Comparison of ENCODE assay signal across 15 mouse cellular contexts in the genomic region with DNA sequence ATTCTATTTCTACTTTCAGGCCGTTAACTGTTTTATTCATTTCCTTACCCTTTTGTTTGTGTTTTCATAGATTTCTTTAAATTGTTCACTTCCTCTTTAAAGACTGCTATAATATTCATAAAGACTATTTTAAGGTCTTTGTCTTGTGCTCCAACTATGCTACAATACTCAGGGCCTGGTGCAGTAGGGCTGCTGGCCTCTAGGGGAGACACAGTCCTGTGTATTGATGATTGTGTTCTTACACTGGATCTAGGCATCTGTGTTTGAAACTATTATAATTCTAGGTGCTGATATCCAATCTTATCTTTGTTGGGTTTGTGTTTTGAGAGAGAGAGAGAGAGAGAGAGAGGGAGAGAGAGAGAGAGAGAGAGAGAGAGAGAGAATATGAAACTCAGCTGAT.
DNase-seq lines count a peak whose midpoint lies in the region; ATAC-seq and TF ChIP-seq lines count a peak whose summit lies in the region.
"Had no signal": no experiment of that assay in that cellular context is flagged by ENCODE, and none has a peak within 500 bp of the region (broad histone marks: within the 10 kb centered on the region; RNA-seq: fewer than 3 reads in every experiment).

No protein-coding gene starts in this region.

- H3K36me3 ChIP-seq in forebrain, embryonic 14.5 days (ENCODE audit: control insufficient read depth, insufficient read depth, low read length), result no peaks in the 10 kb centered on the region
- H3K36me3 ChIP-seq in forebrain, embryonic 11.5 days (ENCODE audit: control insufficient read depth, insufficient read depth, low read length), result no peaks in the 10 kb centered on the region
- H3K36me3 ChIP-seq in lung, postnatal 0 days (ENCODE audit: insufficient read depth, low read length), result no peaks in the 10 kb centered on the region
- no peaks in the 10 kb centered on the region for H3K36me3 ChIP-seq in stomach, postnatal 0 days (ENCODE audit: control insufficient read depth, insufficient read depth, low read length)
- H3K36me3 ChIP-seq: G1E; hindbrain, embryonic 15.5 days had no signal

- no peak overlapping the region for H3K4me3 ChIP-seq in forebrain, embryonic 14.5 days (ENCODE audit: low read depth, low read length)
- no peak overlapping the region for H3K4me3 ChIP-seq in forebrain, embryonic 11.5 days (ENCODE audit: low read depth, low read length)
- H3K4me3 ChIP-seq in lung, postnatal 0 days (ENCODE audit: low read depth, low read length), result no peak overlapping the region
- no peak overlapping the region for H3K4me3 ChIP-seq in stomach, postnatal 0 days (ENCODE audit: low read depth, low read length)
- H3K4me3 ChIP-seq: hindbrain, embryonic 15.5 days had no signal

- no peaks in the 10 kb centered on the region for H3K27me3 ChIP-seq in forebrain, embryonic 14.5 days (replicated peaks; ENCODE audit: control insufficient read depth, insufficient read depth, low read length)
- H3K27me3 ChIP-seq in forebrain, embryonic 11.5 days (ENCODE audit: control insufficient read depth, insufficient read depth, low read length), result no peaks in the 10 kb centered on the region
- no peaks in the 10 kb centered on the region for H3K27me3 ChIP-seq in lung, postnatal 0 days (replicated peaks; ENCODE audit: insufficient read depth, low read length)
- no peaks in the 10 kb centered on the region for H3K27me3 ChIP-seq in stomach, postnatal 0 days (ENCODE audit: control insufficient read depth, insufficient read depth, low read length)
- H3K27me3 ChIP-seq: hindbrain, embryonic 15.5 days had no signal

- no peak for ATAC-seq in forebrain, embryonic 14.5 days
- ATAC-seq in forebrain, embryonic 11.5 days (replicated peaks; ENCODE audit: low FRiP score), result no peak
- ATAC-seq in lung, postnatal 0 days, result no peak
- no peak for ATAC-seq in stomach, postnatal 0 days (ENCODE audit: low FRiP score, low TSS enrichment)

- peak; percentile 7; the same call in 1 of the 2 replicates for TF ChIP-seq CTCF in lung, postnatal 0 days (IDR thresholded peaks at IDR 0.05)
- TF ChIP-seq CTCF in stomach, postnatal 0 days (IDR thresholded peaks at IDR 0.05; ENCODE audit: low read depth), result peak; percentile 52

- H3K4me2 ChIP-seq in forebrain, embryonic 14.5 days (ENCODE audit: low read length), result no peak overlapping the region
- no peak overlapping the region for H3K4me2 ChIP-seq in forebrain, embryonic 11.5 days (ENCODE audit: low read depth, low read length, severe bottlenecking)
- H3K4me2 ChIP-seq in lung, postnatal 0 days (replicated peaks; ENCODE audit: low read depth, low read length), result no peak overlapping the region
- H3K4me2 ChIP-seq in stomach, postnatal 0 days (replicated peaks; ENCODE audit: low read depth), result no peak overlapping the region
- H3K4me2 ChIP-seq: hindbrain, embryonic 15.5 days; liver, embryonic 11.5 days had no signal

- WGBS in forebrain, embryonic 14.5 days, result 90% methylated on average over 1 of the region's 1 CpGs
- 92% methylated on average over 1 of the region's 1 CpGs for WGBS in forebrain, embryonic 11.5 days
- 78% methylated on average over 1 of the region's 1 CpGs for WGBS in lung, postnatal 0 days
- WGBS in stomach, postnatal 0 days, result 85% methylated on average over 1 of the region's 1 CpGs

- no peak overlapping the region for H3K27ac ChIP-seq in forebrain, embryonic 14.5 days (ENCODE audit: low read depth, low read length)
- H3K27ac ChIP-seq in forebrain, embryonic 11.5 days (ENCODE audit: low read depth, low read length), result no peak overlapping the region
- H3K27ac ChIP-seq in lung, postnatal 0 days (ENCODE audit: low read length), result no peak overlapping the region
- H3K27ac ChIP-seq in stomach, postnatal 0 days (replicated peaks), result no peak overlapping the region
- H3K27ac ChIP-seq: hindbrain, embryonic 15.5 days had no signal

- no peaks in the 10 kb centered on the region for H3K9me3 ChIP-seq in forebrain, embryonic 14.5 days (replicated peaks; ENCODE audit: control insufficient read depth, low read length)
- H3K9me3 ChIP-seq in forebrain, embryonic 11.5 days (ENCODE audit: control insufficient read depth, low read length), result no peaks in the 10 kb centered on the region
- no peaks in the 10 kb centered on the region for H3K9me3 ChIP-seq in lung, postnatal 0 days (ENCODE audit: low read length)
- no peaks in the 10 kb centered on the region for H3K9me3 ChIP-seq in stomach, postnatal 0 days (ENCODE audit: control insufficient read depth, low read length)
- H3K9me3 ChIP-seq: hindbrain, embryonic 15.5 days had no signal

- H3K4me1 ChIP-seq in forebrain, embryonic 14.5 days (ENCODE audit: control insufficient read depth, insufficient read depth, low read length), result no peaks in the 10 kb centered on the region
- H3K4me1 ChIP-seq in forebrain, embryonic 11.5 days (replicated peaks; ENCODE audit: control insufficient read depth, insufficient read depth, low read length), result no peaks in the 10 kb centered on the region
- H3K4me1 ChIP-seq in lung, postnatal 0 days (ENCODE audit: insufficient read depth, low read depth, low read length), result no peaks in the 10 kb centered on the region
- H3K4me1 ChIP-seq in stomach, postnatal 0 days (replicated peaks; ENCODE audit: control insufficient read depth, insufficient read depth), result no peaks in the 10 kb centered on the region
- H3K4me1 ChIP-seq: hindbrain, embryonic 15.5 days had no signal

- peak; percentile 5 for DNase-seq in adrenal gland, postnatal 10 days
- no peak for DNase-seq in adrenal gland, adult 8-10 months
- DNase-seq in forebrain, embryonic 14.5 days (ENCODE audit: low spot score), result peak; percentile 14
- DNase-seq in forebrain, embryonic 11.5 days (ENCODE audit: low spot score), result no peak
- no peak for DNase-seq in lung, postnatal 0 days (ENCODE audit: low spot score)
- no peak for DNase-seq in lung, postnatal 10 days
- no peak for DNase-seq in stomach, postnatal 0 days (ENCODE audit: low spot score)
- no peak for DNase-seq in frontal cortex, postnatal 25 days (ENCODE audit: low spot score in 2 of 2)
- DNase-seq: heart, adult 11 months; heart, postnatal 10 days; kidney, adult 9 months; right cerebral cortex, postnatal 4 days had no signal

- TF ChIP-seq EP300 in lung, postnatal 0 days (IDR thresholded peaks at IDR 0.05), result no peak
- TF ChIP-seq EP300 in stomach, postnatal 0 days (optimal IDR thresholded peaks at IDR 0.05), result no peak

- H3K9ac ChIP-seq in forebrain, embryonic 14.5 days (ENCODE audit: low read length), result no peak overlapping the region
- no peak overlapping the region for H3K9ac ChIP-seq in forebrain, embryonic 11.5 days (ENCODE audit: low read length)
- no peak overlapping the region for H3K9ac ChIP-seq in lung, postnatal 0 days (replicated peaks; ENCODE audit: low read depth)
- H3K9ac ChIP-seq in stomach, postnatal 0 days (ENCODE audit: low read length), result no peak overlapping the region
- H3K9ac ChIP-seq: hindbrain, embryonic 15.5 days had no signal

Comparison
In these comparisons a context has a peak if more than half of its experiments do, and no peak if none do; other contexts are left out.
1. DNase-seq: peak in adrenal gland, postnatal 10 days (single experiment) and forebrain, embryonic 14.5 days (single experiment); none in adrenal gland, adult 8-10 months (single experiment), forebrain, embryonic 11.5 days (single experiment), lung, postnatal 0 days (single experiment), lung, postnatal 10 days (single experiment), stomach, postnatal 0 days (single experiment) and frontal cortex, postnatal 25 days (0 of 2).